Mouse (Mus musculus): ENCODE results near the gene Hddc3. TPM values are rescaled to one million over a fixed set of nuclear protein-coding genes. Genes with fewer than 3 reads are reported as not detected.

Gene Hddc3
- polyA plus RNA-seq, 1 experiment from 2014 or later = 25.6 TPM

DNA sequence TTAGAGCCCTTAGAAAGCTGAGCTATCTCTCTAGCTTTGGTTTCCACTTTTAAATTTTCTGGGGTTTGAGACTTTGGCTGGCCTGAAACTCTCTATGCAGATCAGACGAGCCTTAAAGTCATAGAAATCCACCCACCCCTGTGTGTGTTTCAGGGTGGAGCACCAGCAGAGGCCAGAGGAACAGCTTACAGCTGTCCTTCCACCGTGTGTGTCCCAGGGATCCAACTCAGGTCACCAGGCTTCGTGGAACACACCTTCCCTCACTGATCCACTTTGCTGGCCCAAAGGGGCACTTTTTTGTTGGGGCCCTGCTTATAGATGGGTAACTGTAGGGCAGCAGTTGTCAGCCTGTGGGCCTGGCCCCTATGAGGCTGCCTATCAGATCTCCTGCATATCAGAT, 31.4 kb downstream of the Hddc3 start:
- DNase-seq (ENCODE audit: low spot score) = no peak
- 70% methylated on average over 3 of the region's 3 CpGs for WGBS
- peaks cover 4% of the 10 kb centered on the region; the same call in 1 of the 2 replicates for H3K36me3 ChIP-seq
- H3K4me3 ChIP-seq = no peak overlapping the region
- H3K27ac ChIP-seq = no peak overlapping the region
- no peaks in the 10 kb centered on the region for H3K27me3 ChIP-seq (ENCODE audit: low read depth, poor library complexity, severe bottlenecking)
- H3K4me1 ChIP-seq = peaks cover 16% of the 10 kb centered on the region
- H3K9me3 ChIP-seq (replicated peaks) = no peaks in the 10 kb centered on the region

- H3K27me3 ChIP-seq (ENCODE audit: low read depth, poor library complexity, severe bottlenecking) = no peaks in the 10 kb centered on the region
- no peak overlapping the region for H3K27ac ChIP-seq
- WGBS = 84% methylated on average over 3 of the region's 3 CpGs
Observed at GRCm38 (mm10) chr7:80374733-80375132, 31.8 kb downstream of the Hddc3 start.

DNA sequence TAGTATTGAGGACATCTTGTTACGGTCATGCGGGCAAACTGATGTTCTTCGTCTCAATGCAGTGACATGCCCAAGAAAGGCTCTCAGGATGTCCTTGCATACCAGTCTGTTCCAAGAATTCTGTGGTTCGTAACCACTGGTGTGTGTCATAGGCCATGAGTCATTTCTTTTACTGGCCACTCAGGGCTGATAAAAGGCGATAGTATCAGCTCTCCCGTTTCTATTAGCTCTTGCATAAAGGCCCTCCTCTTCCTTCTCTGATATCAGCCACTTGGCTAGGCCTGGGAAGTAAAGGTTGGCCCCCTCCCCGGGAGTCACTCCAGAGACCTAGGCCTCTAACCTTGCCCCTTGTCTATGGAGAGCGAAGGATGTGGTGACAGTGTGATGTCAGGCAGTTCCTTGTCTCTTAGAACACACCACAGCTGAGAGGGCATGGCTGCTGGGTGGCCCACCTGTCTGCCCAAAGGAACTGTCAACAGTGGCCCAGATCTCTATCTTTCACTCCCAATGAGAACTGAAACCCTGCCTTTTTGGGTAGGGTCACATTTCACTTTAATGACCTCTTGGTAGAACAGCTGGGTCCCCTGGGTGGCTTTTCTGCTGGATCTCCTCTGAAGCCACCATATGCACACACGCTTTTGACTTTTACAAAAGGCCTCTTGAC, 32.6 kb downstream of the Hddc3 start:
- Histone ChIP-seq H3K4me3 (no peak overlapping the region), H3K9me3 (replicated peaks) (no peaks in the 10 kb centered on the region), H3K36me3 (peaks cover 10% of the 10 kb centered on the region; the same call in 1 of the 2 replicates), H3K27me3 (ENCODE audit: low read depth, poor library complexity, severe bottlenecking) (no peaks in the 10 kb centered on the region), H3K27ac (no peak overlapping the region), H3K4me1 (peaks cover 4% of the 10 kb centered on the region; the same call in 1 of the 2 replicates)
- 92% methylated on average over 9 of the region's 9 CpGs for WGBS
- no peak for DNase-seq (ENCODE audit: low spot score)

More at GRCm38 (mm10) chr7:80374733-80375132, 31.8 kb downstream of the Hddc3 start:
- Histone ChIP-seq H3K4me1 (peaks cover 11% of the 10 kb centered on the region), H3K9me3 (replicated peaks) (no peaks in the 10 kb centered on the region), H3K36me3 (peaks cover 9% of the 10 kb centered on the region; the same call in 1 of the 2 replicates), H3K4me3 (no peak overlapping the region)
- DNase-seq (ENCODE audit: low spot score) = no peak

DNA sequence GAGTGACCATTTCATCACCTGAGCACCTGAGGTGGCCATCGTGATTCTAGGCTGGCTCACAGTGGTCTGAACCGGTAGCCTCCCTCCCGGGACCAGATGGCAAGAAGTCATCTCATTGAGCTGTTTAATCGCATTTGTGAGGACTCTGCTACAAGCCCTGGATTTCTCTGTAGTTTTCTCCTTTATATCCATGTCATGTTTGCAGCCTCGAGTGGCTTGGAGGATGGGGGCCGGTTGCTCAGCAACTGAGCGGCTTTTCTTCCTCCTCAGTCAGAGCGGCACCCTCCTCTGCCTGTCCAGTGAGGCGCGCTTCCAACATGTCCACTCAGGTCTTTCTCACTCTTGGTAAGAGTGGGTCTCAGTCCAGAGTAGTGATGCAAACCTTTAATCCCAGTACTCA, 33.3 kb downstream of the Hddc3 start:
- DNase-seq (ENCODE audit: low spot score) = no peak
- no peaks in the 10 kb centered on the region for H3K9me3 ChIP-seq (replicated peaks)
- no peak overlapping the region for H3K4me3 ChIP-seq
- no peak overlapping the region for H3K27ac ChIP-seq
- peaks cover 2% of the 10 kb centered on the region; the same call in 1 of the 2 replicates for H3K4me1 ChIP-seq
- H3K27me3 ChIP-seq (ENCODE audit: low read depth, poor library complexity, severe bottlenecking) = peaks cover 3% of the 10 kb centered on the region
- 88% methylated on average over 10 of the region's 10 CpGs for WGBS
- peaks cover 13% of the 10 kb centered on the region; the same call in 1 of the 2 replicates for H3K36me3 ChIP-seq

- peaks cover 22% of the 10 kb centered on the region for H3K36me3 ChIP-seq
- peaks cover 8% of the 10 kb centered on the region; the same call in 1 of the 2 replicates for H3K4me1 ChIP-seq
- no peak overlapping the region for H3K4me3 ChIP-seq
- no peak overlapping the region for H3K27ac ChIP-seq
- H3K9me3 ChIP-seq (replicated peaks) = no peaks in the 10 kb centered on the region
- WGBS = 35% methylated on average over 6 of the region's 6 CpGs
- H3K27me3 ChIP-seq (ENCODE audit: low read depth, poor library complexity, severe bottlenecking) = peaks cover 16% of the 10 kb centered on the region
- DNase-seq (ENCODE audit: low spot score) = peak; percentile 78
Observed at GRCm38 (mm10) chr7:80377471-80377870, 34.6 kb downstream of the Hddc3 start.

- 65% methylated on average over 13 of the region's 13 CpGs for WGBS
- H3K4me1 ChIP-seq = peaks cover 15% of the 10 kb centered on the region; the same call in 1 of the 2 replicates
- no peaks in the 10 kb centered on the region for H3K9me3 ChIP-seq (replicated peaks)
- H3K27me3 ChIP-seq (ENCODE audit: low read depth, poor library complexity, severe bottlenecking) = peaks cover 33% of the 10 kb centered on the region
- peaks cover 32% of the 10 kb centered on the region for H3K36me3 ChIP-seq
- no peak overlapping the region for H3K27ac ChIP-seq
- DNase-seq (ENCODE audit: low spot score) = peak; percentile 62
- no peak overlapping the region for H3K4me3 ChIP-seq
Observed at GRCm38 (mm10) chr7:80379531-80379930, 36.6 kb downstream of the Hddc3 start.

DNA sequence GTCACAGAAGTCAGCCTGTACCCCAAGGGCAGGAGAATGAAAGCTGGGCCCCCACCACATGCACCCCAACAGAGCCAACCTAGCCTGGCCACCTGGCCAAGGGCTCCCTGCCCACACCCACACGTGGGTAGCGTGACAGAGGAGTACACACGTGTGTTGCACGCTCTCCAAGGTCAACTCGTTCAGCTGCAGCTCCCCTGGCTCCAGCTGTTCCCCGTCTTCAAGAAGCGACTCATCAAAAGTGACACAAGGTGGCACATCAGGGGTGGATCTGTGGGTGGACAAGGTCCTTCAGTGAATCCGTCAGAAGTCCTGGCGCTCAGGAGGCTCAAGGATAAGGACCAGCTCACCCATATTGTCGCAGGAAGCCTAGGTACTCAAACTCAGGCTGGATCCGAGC, 40.0 kb downstream of the Hddc3 start:
- no peak for DNase-seq (ENCODE audit: low spot score)
- Histone ChIP-seq H3K4me3 (peak overlapping the region; percentile 6; the same call in 1 of the 2 replicates), H3K4me1 (peaks cover 36% of the 10 kb centered on the region), H3K36me3 (peaks cover 32% of the 10 kb centered on the region), H3K9me3 (replicated peaks) (no peaks in the 10 kb centered on the region), H3K27me3 (ENCODE audit: low read depth, poor library complexity, severe bottlenecking) (peaks cover 37% of the 10 kb centered on the region), H3K27ac (peak overlapping the region; percentile 30; the same call in 1 of the 2 replicates)
- WGBS = 76% methylated on average over 11 of the region's 11 CpGs

- peaks cover 32% of the 10 kb centered on the region for H3K27me3 ChIP-seq (ENCODE audit: low read depth, poor library complexity, severe bottlenecking)
- peaks cover 56% of the 10 kb centered on the region for H3K4me1 ChIP-seq
- 34% methylated on average over 18 of the region's 18 CpGs for WGBS
- H3K36me3 ChIP-seq = peaks cover 45% of the 10 kb centered on the region
- H3K9me3 ChIP-seq (replicated peaks) = no peaks in the 10 kb centered on the region
- peak overlapping the region; percentile 56 for H3K4me3 ChIP-seq
- peak; percentile 98 for DNase-seq (ENCODE audit: low spot score)
- H3K27ac ChIP-seq = peak overlapping the region; percentile 91
Observed at GRCm38 (mm10) chr7:80386235-80386930, 43.5 kb downstream of the Hddc3 start.

DNA sequence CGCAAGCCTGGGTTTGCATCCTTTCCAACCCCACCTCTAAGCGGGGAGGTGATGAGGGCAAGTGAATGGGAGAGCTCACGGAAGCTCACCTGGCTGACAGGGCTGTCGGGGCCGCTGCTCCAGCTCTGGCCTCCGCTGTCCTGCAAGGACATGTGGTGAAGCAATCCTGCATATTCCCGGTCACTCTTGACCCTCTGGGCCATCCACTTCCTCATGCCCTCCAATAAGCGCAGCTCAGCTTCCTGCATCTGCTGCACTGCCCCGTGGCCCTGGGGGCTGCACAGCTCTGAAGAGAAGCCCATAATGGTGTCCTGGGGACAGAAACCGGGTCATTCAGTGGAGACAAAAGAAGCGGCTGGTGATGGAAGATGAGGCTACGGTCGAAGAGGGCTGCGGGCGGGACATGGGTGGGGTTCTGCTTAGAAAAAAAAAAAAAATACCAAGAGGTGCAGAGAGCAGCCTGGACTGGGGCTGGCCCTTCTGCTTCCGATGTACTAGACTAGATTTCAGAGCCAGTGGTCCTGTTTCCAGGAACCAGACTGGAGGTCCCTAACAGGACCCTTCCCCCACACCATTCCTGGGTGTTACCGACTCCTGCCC, 44.2 kb downstream of the Hddc3 start:
- 32% methylated on average over 17 of the region's 17 CpGs for WGBS
- Histone ChIP-seq H3K4me1 (peaks cover 51% of the 10 kb centered on the region), H3K27me3 (ENCODE audit: low read depth, poor library complexity, severe bottlenecking) (peaks cover 25% of the 10 kb centered on the region), H3K36me3 (peaks cover 46% of the 10 kb centered on the region), H3K27ac (peak overlapping the region; percentile 91), H3K4me3 (peak overlapping the region; percentile 56), H3K9me3 (replicated peaks) (no peaks in the 10 kb centered on the region)
- DNase-seq (ENCODE audit: low spot score) = peak; percentile 50

DNA sequence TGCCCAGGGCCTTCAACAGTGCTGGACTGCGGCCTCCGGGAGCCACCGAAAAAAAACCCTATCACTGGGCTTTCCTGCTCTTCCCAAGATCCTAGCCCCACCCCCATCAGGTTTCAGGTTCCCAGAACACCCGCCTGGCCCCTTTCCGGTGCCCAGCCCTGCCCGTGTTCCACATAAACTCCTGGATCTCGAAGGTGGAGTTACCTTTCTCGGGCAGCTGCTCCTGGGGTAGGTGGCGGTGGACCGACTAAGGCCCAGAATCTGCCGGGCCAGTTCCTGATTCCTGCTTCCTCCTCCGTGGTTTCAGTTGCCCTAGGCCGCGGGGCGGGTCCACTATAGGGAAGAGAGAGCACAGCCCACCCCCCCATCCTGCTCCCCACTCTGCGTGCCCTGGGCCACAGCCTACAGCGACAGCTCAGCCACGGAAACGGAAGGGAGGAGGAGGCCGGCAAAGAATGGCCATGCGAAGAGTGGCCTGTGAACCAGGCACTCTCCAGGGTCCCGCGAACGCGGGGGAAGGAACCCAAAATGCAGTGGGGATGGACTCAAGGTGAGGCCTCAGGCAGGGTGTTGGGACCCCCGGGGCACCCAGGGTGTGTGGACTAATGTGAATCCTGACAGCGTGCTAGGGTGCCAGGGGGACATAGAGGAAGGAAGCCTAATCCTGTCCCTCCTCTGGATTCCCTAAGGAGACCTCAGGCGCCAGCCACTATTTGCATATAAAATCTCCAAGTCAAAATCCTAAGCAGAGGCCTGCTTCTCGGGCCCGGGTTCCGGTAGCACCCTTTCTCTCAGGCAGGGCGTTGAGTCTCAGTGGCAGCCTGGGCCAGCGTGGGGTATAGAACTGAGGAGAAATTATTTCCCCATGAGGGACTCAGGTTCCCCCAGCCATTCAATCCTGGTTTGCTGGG, 45.0 kb downstream of the Hddc3 start, which contains the start of gene Fes:
Gene Fes, minus strand, starts transcription at position 314 of the 911 bp plus-strand sequence.
- Histone ChIP-seq H3K4me3 (peak within 1 kb of the TSS; percentile 56), H3K27me3 (ENCODE audit: low read depth, poor library complexity, severe bottlenecking) (peaks cover 17% of the 10 kb centered on the region), H3K4me1 (peaks cover 48% of the 10 kb centered on the region), H3K9me3 (replicated peaks) (no peaks in the 10 kb centered on the region), H3K36me3 (peaks cover 47% of the 10 kb centered on the region), H3K27ac (peak within 1 kb of the TSS; percentile 91)
- 9% methylated on average over 33 of the region's 33 CpGs for WGBS
- DNase-seq (ENCODE audit: low spot score) = peak; percentile 75

- Histone ChIP-seq H3K27me3 (ENCODE audit: low read depth, poor library complexity, severe bottlenecking) (0 out of 2 replicates have a peak, but pooled peaks cover under 1% of the 10 kb centered on the region), H3K4me1 (peaks cover 27% of the 10 kb centered on the region), H3K4me3 (no peak overlapping the region), H3K9me3 (replicated peaks) (no peaks in the 10 kb centered on the region), H3K36me3 (peaks cover 78% of the 10 kb centered on the region), H3K27ac (no peak overlapping the region)
- DNase-seq (ENCODE audit: low spot score) = no peak
- WGBS = 95% methylated on average over 15 of the region's 15 CpGs
Observed at GRCm38 (mm10) chr7:80392119-80392518, 49.2 kb downstream of the Hddc3 start.

DNA sequence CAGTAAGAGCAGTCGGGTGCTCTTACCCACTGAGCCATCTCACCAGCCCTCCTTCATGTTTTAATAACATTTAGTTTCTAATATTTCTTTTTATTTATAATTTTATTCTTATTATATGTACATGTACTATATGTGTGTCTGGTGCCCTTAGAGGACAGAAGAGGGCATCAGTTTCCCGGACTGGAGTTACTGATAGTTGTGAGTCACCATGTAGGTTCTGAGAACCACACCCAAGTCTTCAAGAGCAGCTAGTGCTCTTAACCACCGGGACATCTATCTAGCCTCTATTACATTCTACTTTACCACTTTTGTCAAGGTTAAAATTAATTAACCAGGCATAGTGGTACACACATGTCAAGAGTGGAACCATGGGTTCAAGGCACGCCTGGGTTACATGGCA, 51.7 kb downstream of the Hddc3 start:
- H3K36me3 ChIP-seq = peaks cover 88% of the 10 kb centered on the region
- 95% methylated on average over 4 of the region's 4 CpGs for WGBS

More for the DNA sequence above, 51.7 kb downstream of the Hddc3 start:
- Histone ChIP-seq H3K27ac (no peak overlapping the region), H3K4me1 (peaks cover 18% of the 10 kb centered on the region), H3K9me3 (replicated peaks) (no peaks in the 10 kb centered on the region), H3K27me3 (ENCODE audit: low read depth, poor library complexity, severe bottlenecking) (no peaks in the 10 kb centered on the region), H3K4me3 (no peak overlapping the region)
- DNase-seq (ENCODE audit: low spot score) = no peak

All from limb, embryonic 10.5 days (tissue).